In genomic region chr11:97021121-97021765, GRCm38 (mm10) we compare ENCODE assay signal across 7 mouse cellular contexts. TPM values are rescaled to one million over a fixed set of nuclear protein-coding genes. Genes with fewer than 3 reads are reported as not detected.
DNase-seq lines count a peak whose midpoint lies in the region; ATAC-seq and TF ChIP-seq lines count a peak whose summit lies in the region.

No protein-coding gene starts in this region.

- peaks cover 15% of the 10 kb centered on the region for H3K4me1 ChIP-seq in lung, postnatal 0 days (ENCODE audit: insufficient read depth, low read depth, low read length)
- peaks cover 55% of the 10 kb centered on the region for H3K4me1 ChIP-seq in embryonic facial prominence, embryonic 15.5 days
- peaks cover 49% of the 10 kb centered on the region for H3K4me1 ChIP-seq in limb, embryonic 12.5 days (replicated peaks)
- peaks cover 25% of the 10 kb centered on the region for H3K4me1 ChIP-seq in stomach, embryonic 14.5 days (ENCODE audit: control insufficient read depth, insufficient read depth, low read length)

- H3K4me2 ChIP-seq in lung, postnatal 0 days (replicated peaks; ENCODE audit: low read depth, low read length): peak overlapping the region; percentile 82
- H3K4me2 ChIP-seq in embryonic facial prominence, embryonic 15.5 days (replicated peaks): peak overlapping the region; percentile 93
- H3K4me2 ChIP-seq in limb, embryonic 12.5 days: peak overlapping the region; percentile 79
- H3K4me2 ChIP-seq in stomach, embryonic 14.5 days (replicated peaks; ENCODE audit: low read depth, low read length): peak overlapping the region; percentile 87

- H3K4me3 ChIP-seq in lung, postnatal 0 days (ENCODE audit: low read depth, low read length): peak overlapping the region; percentile 51
- H3K4me3 ChIP-seq in embryonic facial prominence, embryonic 15.5 days (replicated peaks): peak overlapping the region; percentile 56
- peak overlapping the region; percentile 54 for H3K4me3 ChIP-seq in limb, embryonic 12.5 days (replicated peaks)
- H3K4me3 ChIP-seq in stomach, embryonic 14.5 days (ENCODE audit: low read depth, low read length): peak overlapping the region; percentile 46

- peaks cover 47% of the 10 kb centered on the region for H3K27me3 ChIP-seq in lung, postnatal 0 days (replicated peaks; ENCODE audit: insufficient read depth, low read length)
- peaks cover 83% of the 10 kb centered on the region for H3K27me3 ChIP-seq in embryonic facial prominence, embryonic 15.5 days
- peaks cover 90% of the 10 kb centered on the region for H3K27me3 ChIP-seq in limb, embryonic 12.5 days
- peaks cover 52% of the 10 kb centered on the region for H3K27me3 ChIP-seq in stomach, embryonic 14.5 days (ENCODE audit: control insufficient read depth, insufficient read depth, low read length)

- no peak for TF ChIP-seq CTCF in lung, postnatal 0 days (IDR thresholded peaks at IDR 0.05)

- WGBS in lung, postnatal 0 days: 2% methylated on average over 25 of the region's 27 CpGs
- WGBS in embryonic facial prominence, embryonic 15.5 days: 4% methylated on average over 27 of the region's 27 CpGs
- 2% methylated on average over 27 of the region's 27 CpGs for WGBS in limb, embryonic 12.5 days
- 3% methylated on average over 27 of the region's 27 CpGs for WGBS in stomach, embryonic 14.5 days

- no peaks in the 10 kb centered on the region for H3K9me3 ChIP-seq in lung, postnatal 0 days (ENCODE audit: low read length)
- H3K9me3 ChIP-seq in embryonic facial prominence, embryonic 15.5 days (replicated peaks): no peaks in the 10 kb centered on the region
- no peaks in the 10 kb centered on the region for H3K9me3 ChIP-seq in limb, embryonic 12.5 days
- H3K9me3 ChIP-seq in stomach, embryonic 14.5 days (ENCODE audit: control insufficient read depth, low read depth, low read length): no peaks in the 10 kb centered on the region

- no peak for TF ChIP-seq EP300 in lung, postnatal 0 days (IDR thresholded peaks at IDR 0.05)

- no peak for ATAC-seq in lung, postnatal 0 days
- ATAC-seq in embryonic facial prominence, embryonic 15.5 days (ENCODE audit: insufficient number of reproducible peaks, low FRiP score, low TSS enrichment, low read depth): no peak
- no peak for ATAC-seq in limb, embryonic 12.5 days (ENCODE audit: insufficient number of reproducible peaks, insufficient read depth, low FRiP score, low TSS enrichment, low read depth)
- ATAC-seq in stomach, embryonic 14.5 days (ENCODE audit: insufficient number of reproducible peaks, insufficient read depth, low FRiP score, low read depth): no peak

- no peak overlapping the region for H3K9ac ChIP-seq in lung, postnatal 0 days (replicated peaks; ENCODE audit: low read depth)
- H3K9ac ChIP-seq in embryonic facial prominence, embryonic 15.5 days: peak overlapping the region; percentile 44
- no peak overlapping the region; the same call in 1 of the 2 replicates for H3K9ac ChIP-seq in limb, embryonic 12.5 days (replicated peaks)
- no peak overlapping the region for H3K9ac ChIP-seq in stomach, embryonic 14.5 days (replicated peaks; ENCODE audit: low read depth, low read length)

- DNase-seq in lung, postnatal 0 days (ENCODE audit: low spot score): no peak
- no peak for DNase-seq in lung, postnatal 25 days (ENCODE audit: low spot score)
- no peak for DNase-seq in layer of hippocampus, postnatal 25 days (ENCODE audit: extremely low spot score in 1 of 2, low spot score in 1 of 2)
- no peak for DNase-seq in adrenal gland, adult 8-10 months

- H3K27ac ChIP-seq in lung, postnatal 0 days (ENCODE audit: low read length): no peak overlapping the region
- H3K27ac ChIP-seq in embryonic facial prominence, embryonic 15.5 days (replicated peaks): no peak overlapping the region
- no peak overlapping the region for H3K27ac ChIP-seq in limb, embryonic 12.5 days
- no peak overlapping the region for H3K27ac ChIP-seq in stomach, embryonic 14.5 days (ENCODE audit: low read length)

- H3K36me3 ChIP-seq in lung, postnatal 0 days (ENCODE audit: insufficient read depth, low read length): no peaks in the 10 kb centered on the region
- H3K36me3 ChIP-seq in embryonic facial prominence, embryonic 15.5 days: no peaks in the 10 kb centered on the region
- H3K36me3 ChIP-seq in limb, embryonic 12.5 days: no peaks in the 10 kb centered on the region
- H3K36me3 ChIP-seq in stomach, embryonic 14.5 days (ENCODE audit: control insufficient read depth, insufficient read depth, low read length): no peaks in the 10 kb centered on the region

RNA-seq across cellular contexts. Expression of gene Sp6, which starts 8.0 kb away (rescaled TPM):
- 0.56 and 0.81 TPM in 2 replicates for polyA plus RNA-seq in lung, postnatal 0 days (2015; fragmentation: Nextera tagmentation; extraction: Ambion mirVana)
- polyA plus RNA-seq in embryonic facial prominence, embryonic 15.5 days (2015; fragmentation: Nextera tagmentation; extraction: Ambion mirVana): 18.5 and 26.7 TPM in 2 replicates
- 6.5 and 7.7 TPM in 2 replicates for polyA plus RNA-seq in limb, embryonic 12.5 days (2016; fragmentation: Nextera tagmentation; extraction: Ambion mirVana)
- polyA plus RNA-seq in stomach, embryonic 14.5 days (2014; fragmentation: Nextera tagmentation; extraction: Ambion mirVana): 0.15 and 0.42 TPM in 2 replicates
- total RNA-seq in layer of hippocampus, postnatal 25 days (2021): 1 to 10 TPM in 1 of 2 experiments, under 1 TPM in 1; 0.86 to 1.8 TPM
- total RNA-seq in adrenal gland, adult 8-10 months (2022): under 1 TPM; 0.28 to 0.94 (median 0.61) TPM

RNA-seq across cellular contexts. Expression of gene Scrn2, which starts 8.5 kb away (rescaled TPM):
- polyA plus RNA-seq in lung, postnatal 0 days (2015; fragmentation: Nextera tagmentation; extraction: Ambion mirVana): 15.7 and 17.2 TPM in 2 replicates
- polyA plus RNA-seq in embryonic facial prominence, embryonic 15.5 days (2015; fragmentation: Nextera tagmentation; extraction: Ambion mirVana): 22.5 and 23.9 TPM in 2 replicates
- polyA plus RNA-seq in limb, embryonic 12.5 days (2016; fragmentation: Nextera tagmentation; extraction: Ambion mirVana): 32.4 and 35.1 TPM in 2 replicates
- polyA plus RNA-seq in stomach, embryonic 14.5 days (2014; fragmentation: Nextera tagmentation; extraction: Ambion mirVana): 17.7 and 19.7 TPM in 2 replicates
- total RNA-seq in layer of hippocampus, postnatal 25 days (2021): 1 to 10 TPM; 4.0 to 4.2 TPM
- total RNA-seq in adrenal gland, adult 8-10 months (2022): 10 to 100 TPM; 19.4 to 40.6 (median 31.8) TPM

RNA-seq across cellular contexts. Expression of gene Lrrc46, which starts 20.0 kb away (rescaled TPM):
- 7.5 and 9.8 TPM in 2 replicates for polyA plus RNA-seq in lung, postnatal 0 days (2015; fragmentation: Nextera tagmentation; extraction: Ambion mirVana)
- polyA plus RNA-seq in embryonic facial prominence, embryonic 15.5 days (2015; fragmentation: Nextera tagmentation; extraction: Ambion mirVana): 9.5 and 21.4 TPM in 2 replicates
- polyA plus RNA-seq in limb, embryonic 12.5 days (2016; fragmentation: Nextera tagmentation; extraction: Ambion mirVana): 1.0 TPM in 2 replicates
- 0.38 TPM in 1 of 2 replicates, not detected in the other for polyA plus RNA-seq in stomach, embryonic 14.5 days (2014; fragmentation: Nextera tagmentation; extraction: Ambion mirVana)
- total RNA-seq in layer of hippocampus, postnatal 25 days (2021): 1 to 10 TPM in 1 of 2 experiments, under 1 TPM in 1; 0.74 to 1.0 TPM
- 1 to 10 TPM; 1.1 to 1.5 (median 1.3) TPM for total RNA-seq in adrenal gland, adult 8-10 months (2022)

RNA-seq across cellular contexts. Expression of gene Mrpl10, which starts 20.1 kb away (rescaled TPM):
- polyA plus RNA-seq in lung, postnatal 0 days (2015; fragmentation: Nextera tagmentation; extraction: Ambion mirVana): 50.8 and 53.5 TPM in 2 replicates
- 77.9 and 80.4 TPM in 2 replicates for polyA plus RNA-seq in embryonic facial prominence, embryonic 15.5 days (2015; fragmentation: Nextera tagmentation; extraction: Ambion mirVana)
- 80.0 and 80.5 TPM in 2 replicates for polyA plus RNA-seq in limb, embryonic 12.5 days (2016; fragmentation: Nextera tagmentation; extraction: Ambion mirVana)
- polyA plus RNA-seq in stomach, embryonic 14.5 days (2014; fragmentation: Nextera tagmentation; extraction: Ambion mirVana): 86.7 and 89.2 TPM in 2 replicates
- 10 to 100 TPM; 76.3 to 83.6 TPM for total RNA-seq in layer of hippocampus, postnatal 25 days (2021)
- total RNA-seq in adrenal gland, adult 8-10 months (2022): 100 to 1,000 TPM; 129 to 161 (median 147) TPM

RNA-seq across cellular contexts. Expression of gene Osbpl7, which starts 29.2 kb away (rescaled TPM):
- polyA plus RNA-seq in lung, postnatal 0 days (2015; fragmentation: Nextera tagmentation; extraction: Ambion mirVana): 11.4 and 11.9 TPM in 2 replicates
- polyA plus RNA-seq in embryonic facial prominence, embryonic 15.5 days (2015; fragmentation: Nextera tagmentation; extraction: Ambion mirVana): 10.4 and 10.8 TPM in 2 replicates
- 6.7 and 8.7 TPM in 2 replicates for polyA plus RNA-seq in limb, embryonic 12.5 days (2016; fragmentation: Nextera tagmentation; extraction: Ambion mirVana)
- 4.5 and 8.2 TPM in 2 replicates for polyA plus RNA-seq in stomach, embryonic 14.5 days (2014; fragmentation: Nextera tagmentation; extraction: Ambion mirVana)
- 10 to 100 TPM; 15.8 to 16.5 TPM for total RNA-seq in layer of hippocampus, postnatal 25 days (2021)
- 10 to 100 TPM; 14.3 to 23.7 (median 18.1) TPM for total RNA-seq in adrenal gland, adult 8-10 months (2022)
